In genomic region chr10:26638056-26638455, GRCm38 (mm10) we compare ENCODE assay signal across 10 mouse cellular contexts.
"Had no signal": no experiment of that assay in that cellular context is flagged by ENCODE, and none has a peak within 500 bp of the region (broad histone marks: within the 10 kb centered on the region; RNA-seq: fewer than 3 reads in every experiment).

No protein-coding gene starts in this region.

- H3K27ac ChIP-seq: limb, embryonic 13.5 days; liver, embryonic 14.5 days; midbrain, embryonic 12.5 days; neural tube, embryonic 13.5 days; stomach, postnatal 0 days had no signal

- H3K36me3 ChIP-seq: limb, embryonic 13.5 days; midbrain, embryonic 12.5 days; neural tube, embryonic 13.5 days had no signal

- H3K4me2 ChIP-seq: limb, embryonic 13.5 days; midbrain, embryonic 12.5 days; neural tube, embryonic 13.5 days had no signal

- H3K27me3 ChIP-seq: limb, embryonic 13.5 days; midbrain, embryonic 12.5 days; neural tube, embryonic 13.5 days had no signal

- DNase-seq: kidney, postnatal 14 days; left cerebral cortex, postnatal 4 days; lung, adult 18-20 months; right cerebral cortex, postnatal 14 days; thymus, postnatal 25 days had no signal

- H3K4me3 ChIP-seq: limb, embryonic 13.5 days; midbrain, embryonic 12.5 days; neural tube, embryonic 13.5 days had no signal

- H3K9ac ChIP-seq: limb, embryonic 13.5 days; liver, embryonic 14.5 days; midbrain, embryonic 12.5 days; neural tube, embryonic 13.5 days had no signal

- H3K4me1 ChIP-seq: limb, embryonic 13.5 days; midbrain, embryonic 12.5 days; neural tube, embryonic 13.5 days had no signal

- H3K9me3 ChIP-seq: limb, embryonic 13.5 days; midbrain, embryonic 12.5 days; neural tube, embryonic 13.5 days had no signal
